Mouse (Mus musculus): ENCODE results near the gene Iqschfp. TPM values are rescaled to one million over a fixed set of nuclear protein-coding genes. Genes with fewer than 3 reads are reported as not detected.
"Not testable (repeated sequence)": the region's sequence is repeated elsewhere in the genome, so short reads cannot be mapped to it uniquely, and the experiment has no call there.

Iqschfp gene
- polyA plus RNA-seq, 1 experiment from 2014 or later, result 0.10 TPM

- Histone ChIP-seq H3K9me3 (replicated peaks; ENCODE audit: control insufficient read depth, low read length) (no peaks in the 10 kb centered on the region), H3K4me3 (replicated peaks; ENCODE audit: low read length) (no peak overlapping the region), H3K4me2 (ENCODE audit: low read depth, low read length) (no peak overlapping the region), H3K27me3 (ENCODE audit: control insufficient read depth, insufficient read depth, low read length) (no peaks in the 10 kb centered on the region), H3K27ac (ENCODE audit: low read length) (no peak overlapping the region), H3K9ac (ENCODE audit: low read length) (no peak overlapping the region), H3K36me3 (ENCODE audit: control insufficient read depth, insufficient read depth, low read length) (no peaks in the 10 kb centered on the region), H3K4me1 (ENCODE audit: control insufficient read depth, insufficient read depth, low read length) (no peaks in the 10 kb centered on the region)
- ATAC-seq (ENCODE audit: insufficient read depth, low FRiP score), result no peak
- whole genome bisulfite sequencing, result 64% methylated on average over 2 of the region's 2 CpGs
These were observed 193.0 kb downstream of the Iqschfp start for GRCm38 (mm10) chr3:68085024-68085423.

GRCm38 (mm10) chr3:68092108-68092507 lies 200.1 kb downstream of the Iqschfp start:
- H3K27ac ChIP-seq (ENCODE audit: low read length), result no peak overlapping the region
- ATAC-seq (ENCODE audit: insufficient read depth, low FRiP score), result no peak
- WGBS, result 72% methylated on average over 4 of the region's 4 CpGs

GRCm38 (mm10) chr3:68096724-68097431 lies 204.8 kb downstream of the Iqschfp start:
- ATAC-seq (ENCODE audit: insufficient read depth, low FRiP score), result no peak
- Histone ChIP-seq H3K4me2 (ENCODE audit: low read depth, low read length) (no peak overlapping the region), H3K9ac (ENCODE audit: low read length) (no peak overlapping the region), H3K4me1 (ENCODE audit: control insufficient read depth, insufficient read depth, low read length) (no peaks in the 10 kb centered on the region), H3K36me3 (ENCODE audit: control insufficient read depth, insufficient read depth, low read length) (no peaks in the 10 kb centered on the region), H3K27me3 (ENCODE audit: control insufficient read depth, insufficient read depth, low read length) (no peaks in the 10 kb centered on the region), H3K4me3 (replicated peaks; ENCODE audit: low read length) (no peak overlapping the region), H3K27ac (ENCODE audit: low read length) (no peak overlapping the region), H3K9me3 (replicated peaks; ENCODE audit: control insufficient read depth, low read length) (no peaks in the 10 kb centered on the region)
- WGBS, result 63% methylated on average over 4 of the region's 4 CpGs

More at GRCm38 (mm10) chr3:68092108-68092507, 200.1 kb downstream of the Iqschfp start:
- no peak overlapping the region for H3K4me2 ChIP-seq (ENCODE audit: low read depth, low read length)
- no peaks in the 10 kb centered on the region for H3K4me1 ChIP-seq (ENCODE audit: control insufficient read depth, insufficient read depth, low read length)
- H3K36me3 ChIP-seq (ENCODE audit: control insufficient read depth, insufficient read depth, low read length), result no peaks in the 10 kb centered on the region
- no peak overlapping the region for H3K9ac ChIP-seq (ENCODE audit: low read length)
- H3K4me3 ChIP-seq (replicated peaks; ENCODE audit: low read length), result no peak overlapping the region
- no peaks in the 10 kb centered on the region for H3K9me3 ChIP-seq (replicated peaks; ENCODE audit: control insufficient read depth, low read length)
- H3K27me3 ChIP-seq (ENCODE audit: control insufficient read depth, insufficient read depth, low read length), result no peaks in the 10 kb centered on the region

GRCm38 (mm10) chr3:68099561-68099960 lies 207.5 kb downstream of the Iqschfp start:
- H3K27ac ChIP-seq (ENCODE audit: low read length); ATAC-seq (ENCODE audit: insufficient read depth, low FRiP score); H3K9me3 ChIP-seq (replicated peaks; ENCODE audit: control insufficient read depth, low read length); H3K4me3 ChIP-seq (replicated peaks; ENCODE audit: low read length); H3K27me3 ChIP-seq (ENCODE audit: control insufficient read depth, insufficient read depth, low read length); H3K9ac ChIP-seq (ENCODE audit: low read length); H3K36me3 ChIP-seq (ENCODE audit: control insufficient read depth, insufficient read depth, low read length); H3K4me1 ChIP-seq (ENCODE audit: control insufficient read depth, insufficient read depth, low read length); H3K4me2 ChIP-seq (ENCODE audit: low read depth, low read length): not testable (repeated sequence)
- WGBS, result 88% methylated on average over 6 of the region's 6 CpGs

- 59% methylated on average over 4 of the region's 4 CpGs for WGBS
These were observed 209.3 kb downstream of the Iqschfp start for GRCm38 (mm10) chr3:68101343-68101742.

GRCm38 (mm10) chr3:68105081-68105685 lies 213.2 kb downstream of the Iqschfp start:
- Histone ChIP-seq H3K27ac (ENCODE audit: low read length) (no peak overlapping the region), H3K27me3 (ENCODE audit: control insufficient read depth, insufficient read depth, low read length) (no peaks in the 10 kb centered on the region), H3K9ac (ENCODE audit: low read length) (no peak overlapping the region), H3K4me1 (ENCODE audit: control insufficient read depth, insufficient read depth, low read length) (no peaks in the 10 kb centered on the region), H3K9me3 (replicated peaks; ENCODE audit: control insufficient read depth, low read length) (no peaks in the 10 kb centered on the region), H3K36me3 (ENCODE audit: control insufficient read depth, insufficient read depth, low read length) (no peaks in the 10 kb centered on the region), H3K4me3 (replicated peaks; ENCODE audit: low read length) (no peak overlapping the region), H3K4me2 (ENCODE audit: low read depth, low read length) (no peak overlapping the region)
- ATAC-seq (ENCODE audit: insufficient read depth, low FRiP score), result no peak
- 72% methylated on average over 2 of the region's 2 CpGs for WGBS

More at GRCm38 (mm10) chr3:68101343-68101742, 209.3 kb downstream of the Iqschfp start:
- Histone ChIP-seq H3K27ac (ENCODE audit: low read length) (no peak overlapping the region), H3K36me3 (ENCODE audit: control insufficient read depth, insufficient read depth, low read length) (no peaks in the 10 kb centered on the region), H3K9ac (ENCODE audit: low read length) (no peak overlapping the region), H3K4me3 (replicated peaks; ENCODE audit: low read length) (no peak overlapping the region), H3K4me1 (ENCODE audit: control insufficient read depth, insufficient read depth, low read length) (no peaks in the 10 kb centered on the region), H3K27me3 (ENCODE audit: control insufficient read depth, insufficient read depth, low read length) (no peaks in the 10 kb centered on the region), H3K4me2 (ENCODE audit: low read depth, low read length) (no peak overlapping the region), H3K9me3 (replicated peaks; ENCODE audit: control insufficient read depth, low read length) (no peaks in the 10 kb centered on the region)
- no peak for ATAC-seq (ENCODE audit: insufficient read depth, low FRiP score)

- Histone ChIP-seq H3K4me2 (ENCODE audit: low read depth, low read length) (no peak overlapping the region), H3K36me3 (ENCODE audit: control insufficient read depth, insufficient read depth, low read length) (no peaks in the 10 kb centered on the region), H3K4me1 (ENCODE audit: control insufficient read depth, insufficient read depth, low read length) (no peaks in the 10 kb centered on the region), H3K9ac (ENCODE audit: low read length) (no peak overlapping the region), H3K4me3 (replicated peaks; ENCODE audit: low read length) (no peak overlapping the region), H3K27me3 (ENCODE audit: control insufficient read depth, insufficient read depth, low read length) (no peaks in the 10 kb centered on the region), H3K27ac (ENCODE audit: low read length) (no peak overlapping the region), H3K9me3 (replicated peaks; ENCODE audit: control insufficient read depth, low read length) (no peaks in the 10 kb centered on the region)
- ATAC-seq (ENCODE audit: insufficient read depth, low FRiP score), result no peak
- 46% methylated on average over 5 of the region's 5 CpGs for WGBS
These were observed 229.3 kb downstream of the Iqschfp start for GRCm38 (mm10) chr3:68121338-68121737.

- Histone ChIP-seq H3K4me1 (ENCODE audit: control insufficient read depth, insufficient read depth, low read length) (no peaks in the 10 kb centered on the region), H3K9ac (ENCODE audit: low read length) (no peak overlapping the region), H3K36me3 (ENCODE audit: control insufficient read depth, insufficient read depth, low read length) (no peaks in the 10 kb centered on the region), H3K27me3 (ENCODE audit: control insufficient read depth, insufficient read depth, low read length) (no peaks in the 10 kb centered on the region), H3K4me3 (replicated peaks; ENCODE audit: low read length) (no peak overlapping the region), H3K4me2 (ENCODE audit: low read depth, low read length) (no peak overlapping the region), H3K9me3 (replicated peaks; ENCODE audit: control insufficient read depth, low read length) (no peaks in the 10 kb centered on the region), H3K27ac (ENCODE audit: low read length) (no peak overlapping the region)
- 69% methylated on average over 6 of the region's 6 CpGs for WGBS
- ATAC-seq (ENCODE audit: insufficient read depth, low FRiP score), result no peak
These were observed 234.3 kb downstream of the Iqschfp start for GRCm38 (mm10) chr3:68126284-68126856.

- no peaks in the 10 kb centered on the region for H3K36me3 ChIP-seq (ENCODE audit: control insufficient read depth, insufficient read depth, low read length)
- H3K27me3 ChIP-seq (ENCODE audit: control insufficient read depth, insufficient read depth, low read length), result no peaks in the 10 kb centered on the region
- no peaks in the 10 kb centered on the region for H3K9me3 ChIP-seq (replicated peaks; ENCODE audit: control insufficient read depth, low read length)
- no peak overlapping the region for H3K4me3 ChIP-seq (replicated peaks; ENCODE audit: low read length)
- WGBS, result 70% methylated on average over 1 of the region's 1 CpGs
- no peak overlapping the region for H3K27ac ChIP-seq (ENCODE audit: low read length)
- no peak for ATAC-seq (ENCODE audit: insufficient read depth, low FRiP score)
- no peak overlapping the region for H3K4me2 ChIP-seq (ENCODE audit: low read depth, low read length)
- H3K4me1 ChIP-seq (ENCODE audit: control insufficient read depth, insufficient read depth, low read length), result no peaks in the 10 kb centered on the region
- no peak overlapping the region for H3K9ac ChIP-seq (ENCODE audit: low read length)
These were observed 238.4 kb downstream of the Iqschfp start for GRCm38 (mm10) chr3:68130386-68130785.
